Mouse (Mus musculus) adipocyte (in vitro differentiated cells): ENCODE data around the gene Ifna16.
A peak's percentile ranks its signal among the peaks of the same experiment; 100 is the strongest.

Experiments
- DNase-seq: peaks from one replicate; pipeline ENCODE4 v3.0.0-alpha.2; 2016; ENCODE audit warnings: low spot score

The Ifna16 gene

GRCm38 (mm10) chr4:88676824-88677223 is at the start of gene Ifna16:
TSS of gene Ifna16 (minus strand) at chr4:88676924.
- no peak for DNase-seq

DNA sequence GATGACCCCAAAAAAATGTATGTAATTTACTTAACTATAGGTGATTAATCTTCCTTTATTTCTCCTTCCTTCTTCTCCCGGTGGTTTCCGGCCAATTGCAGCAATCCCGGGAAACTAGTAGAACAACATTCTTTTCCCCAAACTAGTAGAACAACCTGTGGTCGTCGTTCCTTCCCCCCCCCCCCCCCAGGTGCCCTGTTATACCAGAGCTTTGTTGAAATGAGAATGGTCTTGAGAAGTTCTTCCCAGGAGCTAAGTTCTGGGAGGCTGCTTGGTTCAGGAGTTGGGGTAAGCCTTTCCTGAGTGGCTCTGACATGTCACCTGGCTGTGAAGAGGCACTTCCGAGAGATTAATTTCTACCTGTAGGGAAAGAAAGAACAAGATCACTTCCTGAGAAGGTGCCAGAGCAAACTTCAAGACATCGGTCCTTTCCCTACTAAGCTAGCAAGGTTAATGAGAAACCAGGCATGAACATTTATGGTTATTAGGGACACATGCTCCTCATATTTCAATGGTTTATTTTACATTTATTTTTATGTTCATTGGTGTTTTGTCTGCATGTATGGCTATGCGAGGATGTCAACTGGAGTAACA is 46.9 kb upstream of the Ifna16 start:
- no peak for DNase-seq

GRCm38 (mm10) chr4:88721791-88722721 is 45.3 kb upstream of the Ifna16 start, which contains the start of the genes Gm26566 and Klhl9:
TSS of gene Gm26566 (plus strand) at chr4:88721805.
TSS of gene Klhl9 (minus strand) at chr4:88722465.
- DNase-seq: peak; percentile 96

GRCm38 (mm10) chr4:88718715-88719114 is 42.0 kb upstream of the Ifna16 start:
- DNase-seq: peak; percentile 26

- peak; percentile 22 for DNase-seq
Observed at GRCm38 (mm10) chr4:88715059-88715458, 38.3 kb upstream of the Ifna16 start.

GRCm38 (mm10) chr4:88714281-88714680 is 37.6 kb upstream of the Ifna16 start:
- peak; percentile 42 for DNase-seq

GRCm38 (mm10) chr4:88707128-88707826 is 30.6 kb upstream of the Ifna16 start:
- peak; percentile 62 for DNase-seq

DNA sequence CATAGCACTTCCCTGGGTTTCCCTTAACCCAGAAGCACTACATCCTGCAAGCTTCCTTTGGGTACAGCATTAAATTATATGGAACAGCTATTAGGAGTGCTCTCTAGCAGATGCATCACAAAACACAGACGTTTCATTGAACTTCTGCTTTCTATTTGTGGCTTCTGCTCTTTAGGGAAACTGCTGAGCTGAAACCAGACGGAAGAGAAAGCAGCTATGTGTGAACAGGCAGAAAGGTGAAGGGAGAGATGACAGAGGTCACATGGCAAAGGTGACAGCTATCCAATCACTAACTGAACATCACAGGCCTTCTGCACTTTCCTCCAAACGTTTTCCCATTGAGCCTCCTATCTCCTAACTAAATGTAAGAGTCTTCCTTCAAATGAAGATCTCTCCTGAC is 29.2 kb upstream of the Ifna16 start:
- DNase-seq: no peak

- no peak for DNase-seq
Observed at GRCm38 (mm10) chr4:88699301-88699700, 22.6 kb upstream of the Ifna16 start.

GRCm38 (mm10) chr4:88698781-88699180 is 22.1 kb upstream of the Ifna16 start:
- DNase-seq: no peak

DNA sequence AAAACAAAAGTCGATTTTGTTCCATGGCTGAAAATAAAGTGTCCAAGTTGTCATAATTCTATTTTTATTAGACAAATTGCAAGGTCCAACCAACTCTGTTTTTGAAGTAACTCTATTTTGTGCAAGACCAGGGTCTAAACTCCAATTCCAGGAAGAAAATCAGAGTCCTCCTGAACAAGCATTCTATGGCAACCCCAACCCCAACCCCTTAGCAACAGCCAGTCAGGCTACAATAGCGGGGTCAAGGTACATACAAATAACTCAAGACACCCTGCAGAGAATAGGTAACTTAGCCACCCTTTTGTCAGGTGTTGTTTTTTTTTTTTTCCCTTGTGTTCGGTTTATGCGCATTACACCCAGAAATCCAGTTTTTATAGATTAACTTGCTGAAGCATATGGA is 21.0 kb upstream of the Ifna16 start:
- DNase-seq: no peak

DNA sequence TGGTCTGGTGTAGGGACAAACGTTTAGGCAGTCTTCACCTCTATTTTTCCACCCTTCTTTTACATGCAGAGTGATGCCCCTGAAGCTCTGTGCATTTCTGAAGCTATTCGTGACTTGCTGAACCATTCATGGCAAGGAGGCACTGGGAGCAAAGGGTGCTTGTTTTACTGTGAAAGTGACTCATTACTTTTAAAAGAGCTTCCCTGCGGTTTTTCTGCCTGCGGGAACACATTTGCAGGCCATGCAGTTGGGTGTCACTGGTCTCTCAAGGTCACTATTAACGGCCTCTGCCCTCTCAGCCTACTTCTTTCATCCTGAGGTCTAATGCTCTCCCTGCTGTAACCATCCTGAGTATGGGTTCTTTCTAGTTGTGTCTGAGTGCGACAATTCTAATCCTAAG is 20.4 kb upstream of the Ifna16 start:
- DNase-seq: no peak

DNA sequence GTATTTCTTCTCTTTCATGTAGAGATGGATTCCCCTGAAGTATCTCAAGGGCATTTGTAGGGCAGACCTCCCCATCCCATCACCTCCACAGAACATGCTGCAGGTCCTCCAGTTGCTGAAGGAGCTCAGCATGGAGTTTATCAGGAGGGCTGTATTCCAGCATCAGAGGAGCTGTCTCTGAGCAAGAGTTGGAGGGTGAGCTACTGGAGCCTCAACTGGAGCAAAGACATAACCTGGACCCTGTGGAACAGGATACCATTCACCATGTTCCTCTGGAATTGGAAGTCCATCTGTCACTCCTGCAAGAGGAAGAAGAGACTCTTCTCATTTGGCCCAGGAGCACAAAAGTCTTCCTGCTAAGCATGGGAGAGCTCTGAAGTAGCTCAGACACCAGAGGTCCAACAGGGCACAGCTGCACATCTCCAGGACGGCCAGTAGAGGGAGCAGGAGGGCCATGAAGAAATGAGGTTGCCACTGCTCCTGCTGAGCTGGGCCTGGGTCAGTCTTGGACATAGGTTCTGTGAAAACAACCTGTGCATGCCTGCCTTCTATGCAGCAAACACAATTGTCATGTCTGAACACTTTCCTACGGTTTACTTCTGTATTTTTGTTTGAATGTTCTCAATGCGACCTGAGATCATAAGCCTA is 19.6 kb upstream of the Ifna16 start:
- peak; percentile 83 for DNase-seq

DNA sequence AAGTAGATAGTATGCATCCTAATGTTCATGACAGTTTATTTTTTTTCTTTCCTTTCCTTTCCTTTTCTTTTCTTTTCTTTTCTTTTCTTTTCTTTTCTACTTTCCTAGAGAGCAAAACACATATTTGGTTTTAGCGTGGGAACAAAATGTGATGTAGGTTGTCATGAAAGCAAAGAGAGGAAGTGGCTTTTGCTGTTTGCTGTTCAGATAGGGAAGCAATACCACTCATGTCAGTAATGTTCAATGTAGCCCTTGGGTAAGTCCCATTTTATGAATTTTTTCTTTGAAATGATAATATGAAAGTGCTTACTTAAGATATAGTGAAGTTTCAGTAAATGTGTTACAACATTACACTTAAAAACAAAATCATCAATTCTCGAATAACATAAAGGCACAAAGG is 16.7 kb upstream of the Ifna16 start:
- no peak for DNase-seq

DNA sequence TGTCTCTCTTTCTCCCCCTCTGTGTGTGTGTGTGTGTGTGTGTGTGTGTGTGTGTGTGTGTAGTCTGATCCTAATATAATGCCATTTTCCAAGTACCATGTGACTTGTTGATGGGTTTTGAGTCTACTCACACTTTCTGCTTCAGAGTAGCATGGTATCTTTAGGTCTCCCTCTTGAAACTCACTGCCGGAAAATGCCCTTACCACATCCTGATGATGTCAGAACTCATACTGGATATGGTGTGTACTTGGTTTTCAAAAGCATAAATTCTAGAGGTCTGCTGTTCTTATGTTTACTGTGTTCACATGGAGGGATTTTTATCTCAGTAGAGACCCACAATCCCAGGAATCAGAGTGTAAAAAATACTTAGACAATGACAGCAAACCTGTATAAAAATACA is 15.8 kb upstream of the Ifna16 start:
- DNase-seq: no peak

- no peak for DNase-seq
Observed at GRCm38 (mm10) chr4:88691259-88691658, 14.5 kb upstream of the Ifna16 start, which contains the start of gene Ifnab. TSS of gene Ifnab (minus strand) at chr4:88691359.

DNA sequence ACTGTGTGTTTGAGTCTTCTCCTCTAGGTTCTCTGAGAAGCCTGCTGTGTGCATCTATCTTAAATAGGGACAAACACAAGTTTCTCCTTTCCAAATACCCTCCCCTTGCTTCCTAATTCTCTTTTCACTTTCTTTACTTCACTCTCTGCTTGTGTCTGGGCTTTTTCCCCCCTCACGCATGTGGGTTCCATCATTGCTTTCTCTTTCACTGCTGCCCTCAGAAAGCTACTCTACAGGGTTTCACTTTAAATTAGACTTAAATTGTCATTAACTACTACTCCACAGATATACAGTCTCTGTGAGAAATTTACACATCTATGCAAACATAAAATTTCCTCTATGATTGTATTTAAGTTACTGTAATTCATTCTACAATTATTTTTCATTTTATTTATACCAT is 7.1 kb upstream of the Ifna16 start, which contains the start of gene Ifna2:
Gene Ifna2, minus strand, starts transcription at position 101 of the 400 bp plus-strand sequence.
- DNase-seq: no peak

- DNase-seq: no peak
Observed at GRCm38 (mm10) chr4:88681353-88681752, 4.6 kb upstream of the Ifna16 start.

GRCm38 (mm10) chr4:88680362-88680761 is 3.6 kb upstream of the Ifna16 start:
- peak; percentile 53 for DNase-seq

DNA sequence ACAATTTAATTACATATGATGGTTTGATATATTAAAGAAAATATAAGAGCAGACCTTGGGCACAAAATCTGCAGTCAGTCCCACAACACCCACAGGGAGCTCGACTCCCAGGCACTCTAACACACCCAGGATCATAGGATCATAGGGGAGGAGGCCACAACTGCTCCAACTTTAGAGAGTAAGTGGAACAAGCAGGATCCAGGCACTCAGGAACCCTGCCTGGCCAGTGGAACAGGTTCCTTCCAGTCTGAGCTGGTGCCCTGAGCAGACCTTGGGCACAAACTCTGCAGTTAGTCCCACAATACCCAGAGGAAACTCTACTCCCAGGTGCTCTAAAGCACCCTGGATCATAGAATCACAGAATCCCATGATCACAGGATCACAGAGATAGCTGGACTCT is 21.3 kb downstream of the Ifna16 start:
- DNase-seq: no peak

- no peak for DNase-seq
Observed at GRCm38 (mm10) chr4:88653644-88654043, 23.1 kb downstream of the Ifna16 start.

DNA sequence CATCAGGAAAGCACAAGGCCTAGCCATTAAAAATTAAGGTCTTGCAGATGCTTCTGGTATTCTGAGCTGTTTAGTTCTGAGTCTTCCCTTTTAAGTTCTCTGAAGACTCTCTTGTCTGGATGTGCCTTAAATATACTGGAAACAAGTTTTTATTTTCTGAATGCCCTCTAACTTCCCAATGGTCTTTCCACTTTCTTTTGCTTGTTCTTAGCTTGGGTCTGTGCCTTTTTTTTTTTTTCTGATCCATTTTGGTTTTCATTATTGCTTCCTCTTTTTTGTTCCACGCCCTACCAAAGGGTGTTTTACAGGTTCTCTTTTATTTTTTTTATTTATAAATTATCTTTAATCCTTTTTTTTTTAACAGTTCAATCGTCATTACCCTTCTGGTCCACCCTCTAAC is 32.4 kb downstream of the Ifna16 start, which contains the start of gene Ifna13:
Gene Ifna13, minus strand, starts transcription at position 101 of the 400 bp plus-strand sequence.
- DNase-seq: no peak
